ENCODE assay signal across 8 mouse cellular contexts in the genomic region with DNA sequence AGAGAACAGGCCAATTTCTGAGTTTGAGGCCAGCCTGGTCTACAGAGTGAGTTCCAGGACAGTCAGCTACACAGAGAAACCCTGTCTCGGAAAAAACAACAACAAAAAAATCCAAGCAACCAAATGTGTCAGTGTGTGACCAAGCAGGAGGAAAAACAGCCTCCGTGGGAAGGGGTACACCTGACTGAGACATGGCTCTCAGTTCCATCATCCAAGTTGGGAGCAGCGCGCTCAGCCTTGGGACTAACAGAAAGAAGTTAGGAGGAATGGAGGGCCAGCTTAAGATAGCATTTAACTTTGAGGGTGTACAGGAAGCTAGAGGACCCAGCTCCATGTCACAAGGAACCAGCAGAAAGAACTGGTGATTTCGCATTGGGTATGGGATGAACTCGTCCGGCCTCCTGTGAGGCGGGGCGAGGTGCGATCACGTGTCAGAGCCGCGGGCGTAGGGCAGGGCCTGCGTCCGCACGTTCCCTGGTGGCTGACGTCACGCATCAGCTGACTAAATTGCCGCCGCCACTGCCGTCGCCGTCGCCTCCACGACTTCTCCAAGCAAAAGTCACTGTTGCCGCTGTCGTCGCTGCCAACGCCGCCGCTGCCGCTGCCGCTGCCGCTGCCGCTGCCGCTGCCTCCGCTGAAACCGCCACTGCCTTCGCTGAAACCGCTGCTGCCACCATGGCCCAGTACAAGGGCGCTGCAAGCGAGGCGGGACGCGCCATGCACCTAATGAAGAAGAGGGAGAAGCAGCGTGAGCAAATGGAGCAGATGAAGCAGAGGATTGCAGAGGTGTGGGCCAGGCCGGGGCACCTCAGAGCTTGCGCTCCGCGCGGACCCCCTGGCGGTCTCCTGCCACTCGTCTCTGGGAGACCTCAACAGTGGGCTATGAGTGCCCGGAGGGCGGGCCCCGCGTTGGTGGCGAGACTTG. TPM values are rescaled to one million over a fixed set of nuclear protein-coding genes. Genes with fewer than 3 reads are reported as not detected.
A peak's percentile ranks its signal among the peaks of the same experiment; 100 is the strongest.
DNase-seq lines count a peak whose midpoint lies in the region; ATAC-seq and TF ChIP-seq lines count a peak whose summit lies in the region.

A gene (plus strand): TSS at position 494 of the 925 bp plus-strand sequence.

- H3K9ac ChIP-seq in CH12.LX (ENCODE audit: insufficient read depth, low read depth), result peak within 1 kb of the TSS; percentile 54
- H3K9ac ChIP-seq in heart, embryonic 14.5 days (ENCODE audit: low read length), result peak within 1 kb of the TSS; percentile 80
- H3K9ac ChIP-seq in liver, embryonic 13.5 days, result peak within 1 kb of the TSS; percentile 81
- peak within 1 kb of the TSS; percentile 53; the same call in 1 of the 2 replicates for H3K9ac ChIP-seq in stomach, embryonic 14.5 days (replicated peaks; ENCODE audit: low read depth, low read length)

- H3K27ac ChIP-seq in CH12.LX (ENCODE audit: insufficient read depth, low read depth), result peak within 1 kb of the TSS; percentile 55
- H3K27ac ChIP-seq in forebrain, embryonic 10.5 days, result peak within 1 kb of the TSS; percentile 87
- H3K27ac ChIP-seq in heart, embryonic 14.5 days (replicated peaks in 1 of 2; ENCODE audit: control insufficient read depth in 1 of 2, insufficient read depth in 1 of 2, low read depth in 2 of 2, low read length in 2 of 2), result peak within 1 kb of the TSS; percentile 85 to 86
- H3K27ac ChIP-seq in liver, embryonic 13.5 days, result peak within 1 kb of the TSS; percentile 85
- H3K27ac ChIP-seq in stomach, embryonic 14.5 days (ENCODE audit: low read length), result peak within 1 kb of the TSS; percentile 55; the same call in 1 of the 2 replicates

- peaks cover 0 to 17% of the 10 kb centered on the region in 2 experiments; a peak in 1 of 4 replicates for H3K4me1 ChIP-seq in CH12.LX (ENCODE audit: control insufficient read depth in 1 of 2, insufficient read depth in 2 of 2)
- peaks cover 10% of the 10 kb centered on the region for H3K4me1 ChIP-seq in forebrain, embryonic 10.5 days
- no peaks in the 10 kb centered on the region; a peak in 1 of 4 replicates for H3K4me1 ChIP-seq in heart, embryonic 14.5 days (ENCODE audit: control insufficient read depth in 2 of 2, insufficient read depth in 2 of 2, low read length in 2 of 2)
- H3K4me1 ChIP-seq in liver, embryonic 13.5 days (replicated peaks), result peaks cover 28% of the 10 kb centered on the region
- no peaks in the 10 kb centered on the region for H3K4me1 ChIP-seq in stomach, embryonic 14.5 days (ENCODE audit: control insufficient read depth, insufficient read depth, low read length)

- no peaks in the 10 kb centered on the region for H3K9me3 ChIP-seq in CH12.LX (replicated peaks; ENCODE audit: low read length)
- H3K9me3 ChIP-seq in forebrain, embryonic 10.5 days, result no peaks in the 10 kb centered on the region
- H3K9me3 ChIP-seq in heart, embryonic 14.5 days (ENCODE audit: control insufficient read depth, low read length), result no peaks in the 10 kb centered on the region
- H3K9me3 ChIP-seq in liver, embryonic 13.5 days (replicated peaks), result no peaks in the 10 kb centered on the region
- no peaks in the 10 kb centered on the region for H3K9me3 ChIP-seq in stomach, embryonic 14.5 days (ENCODE audit: control insufficient read depth, low read depth, low read length)

- no peaks in the 10 kb centered on the region for H3K27me3 ChIP-seq in CH12.LX (replicated peaks)
- H3K27me3 ChIP-seq in forebrain, embryonic 10.5 days (ENCODE audit: poor library complexity, severe bottlenecking), result no peaks in the 10 kb centered on the region
- H3K27me3 ChIP-seq in heart, embryonic 14.5 days (ENCODE audit: control insufficient read depth, insufficient read depth, low read length), result no peaks in the 10 kb centered on the region
- H3K27me3 ChIP-seq in liver, embryonic 13.5 days, result no peaks in the 10 kb centered on the region
- H3K27me3 ChIP-seq in stomach, embryonic 14.5 days (ENCODE audit: control insufficient read depth, insufficient read depth, low read length), result no peaks in the 10 kb centered on the region

- in situ Hi-C loops in CH12.LX (cut with MboI; ENCODE audit: low pct_ligation_motif_present, low pct_unique_long_range_greater_than_20kb, low sequenced_read_pairs), result no loop called here

- TF ChIP-seq CTCF in CH12.LX (conservative IDR thresholded peaks at IDR 0.05 in 1 of 2, IDR thresholded peaks at IDR 0.05 in 1 of 2; ENCODE audit: low read depth in 2 of 2, low read length in 2 of 2), result no peak

- no peak; the same call in none of the 2 replicates for TF ChIP-seq POLR2A in CH12.LX (IDR thresholded peaks at IDR 0.05; ENCODE audit: low read depth, low read length)

- peaks cover 37 to 64% of the 10 kb centered on the region in 2 experiments for H3K36me3 ChIP-seq in CH12.LX (replicated peaks in 1 of 2; ENCODE audit: control insufficient read depth in 1 of 2, insufficient read depth in 1 of 2, low read length in 1 of 2)
- H3K36me3 ChIP-seq in forebrain, embryonic 10.5 days (replicated peaks), result peaks cover 63% of the 10 kb centered on the region
- peaks cover 53% of the 10 kb centered on the region for H3K36me3 ChIP-seq in heart, embryonic 14.5 days (ENCODE audit: control insufficient read depth, insufficient read depth, low read length)
- peaks cover 42% of the 10 kb centered on the region for H3K36me3 ChIP-seq in liver, embryonic 13.5 days
- peaks cover 14% of the 10 kb centered on the region for H3K36me3 ChIP-seq in stomach, embryonic 14.5 days (ENCODE audit: control insufficient read depth, insufficient read depth, low read length)

- peak within 1 kb of the TSS; percentile 59; the same call in 1 of the 2 replicates for H3K4me2 ChIP-seq in CH12.LX (ENCODE audit: insufficient read depth, low read depth, poor library complexity, severe bottlenecking)
- peak within 1 kb of the TSS; percentile 75 for H3K4me2 ChIP-seq in heart, embryonic 14.5 days (ENCODE audit: low read length)
- H3K4me2 ChIP-seq in liver, embryonic 13.5 days, result peak within 1 kb of the TSS; percentile 86
- peak within 1 kb of the TSS; percentile 55 for H3K4me2 ChIP-seq in stomach, embryonic 14.5 days (replicated peaks; ENCODE audit: low read depth, low read length)

- no peak for TF ChIP-seq EP300 in CH12.LX (IDR thresholded peaks at IDR 0.05; ENCODE audit: low read length)

- dilution Hi-C loops in CH12.LX (cut with MboI; ENCODE audit: extremely low pct_ligation_motif_present, extremely low pct_unique_long_range_greater_than_20kb, low sequenced_read_pairs), result no loop called here

- DNase-seq in CH12.LX (ENCODE audit: extremely low read depth), result peak; percentile 79
- peak; percentile 59 for DNase-seq in c-Kit-positive CD71-negative TER-119-negative erythroid progenitor cells, embryonic 14.5 days (ENCODE audit: low read depth)
- DNase-seq in forebrain, embryonic 10.5 days (ENCODE audit: extremely low spot score, low spot score), result peak; percentile 79
- DNase-seq in kidney, postnatal 14 days, result peak; percentile 93
- DNase-seq in liver, embryonic 13.5 days, result peak; percentile 84
- DNase-seq in natural killer cell, adult 2 months (ENCODE audit: low spot score in 2 of 2), result peak; percentile 76 to 89

- ATAC-seq in heart, embryonic 14.5 days (ENCODE audit: insufficient number of reproducible peaks, insufficient read depth, low FRiP score, low read depth), result peak; percentile 93
- ATAC-seq in liver, embryonic 13.5 days (ENCODE audit: low read depth), result peak; percentile 95
- ATAC-seq in stomach, embryonic 14.5 days (ENCODE audit: insufficient number of reproducible peaks, insufficient read depth, low FRiP score, low read depth), result peak; percentile 96

- TF ChIP-seq RAD21 in CH12.LX (IDR thresholded peaks at IDR 0.05; ENCODE audit: low read depth, low read length), result no peak

- peak within 1 kb of the TSS; percentile 44 to 95 (median 60) for H3K4me3 ChIP-seq in CH12.LX (replicated peaks in 1 of 3; ENCODE audit: low read depth in 2 of 3, low read length in 2 of 3, poor library complexity in 1 of 3)
- H3K4me3 ChIP-seq in forebrain, embryonic 10.5 days, result peak within 1 kb of the TSS; percentile 70
- H3K4me3 ChIP-seq in heart, embryonic 14.5 days (ENCODE audit: control insufficient read depth in 1 of 2, insufficient read depth in 1 of 2, low read depth in 1 of 2, low read length in 2 of 2), result peak within 1 kb of the TSS; percentile 60 to 79
- peak within 1 kb of the TSS; percentile 71 for H3K4me3 ChIP-seq in liver, embryonic 13.5 days (replicated peaks)
- peak within 1 kb of the TSS; percentile 55 for H3K4me3 ChIP-seq in stomach, embryonic 14.5 days (ENCODE audit: low read depth, low read length)

- H3K79me2 ChIP-seq in CH12.LX (replicated peaks; ENCODE audit: control insufficient read depth, extremely low read depth, insufficient read depth, poor library complexity, severe bottlenecking), result no peaks in the 10 kb centered on the region; the same call in 1 of the 2 replicates

- 27% methylated on average over 59 of the region's 59 CpGs for WGBS in forebrain, embryonic 10.5 days
- WGBS in heart, embryonic 14.5 days, result 20% methylated on average over 56 of the region's 59 CpGs
- WGBS in liver, embryonic 13.5 days (ENCODE audit: insufficient replicate concordance), result 17% methylated on average over 59 of the region's 59 CpGs
- 17% methylated on average over 59 of the region's 59 CpGs for WGBS in stomach, embryonic 14.5 days

TF ChIP-seq in CH12.LX, 34 proteins besides CTCF, POLR2A, EP300 and RAD21 (continues in another document):
- peak; percentile 68; the same call in 1 of the 2 replicates for TF ChIP-seq POLR2AphosphoS2 (IDR thresholded peaks at IDR 0.05; ENCODE audit: low read depth, low read length)
- TF ChIP-seq HCFC1 (IDR thresholded peaks at IDR 0.05; ENCODE audit: low read depth, low read length), result no peak
- no peak; the same call in 1 of the 2 replicates for TF ChIP-seq NELFE (IDR thresholded peaks at IDR 0.05; ENCODE audit: low read depth, low read length)
- no peak for TF ChIP-seq TBP (conservative IDR thresholded peaks at IDR 0.05; ENCODE audit: low read depth, low read length)
- no peak for TF ChIP-seq IRF4 (IDR thresholded peaks at IDR 0.05; ENCODE audit: low read depth, low read length)
- no peak for TF ChIP-seq MAFK (IDR thresholded peaks at IDR 0.05; ENCODE audit: insufficient replicate concordance, low read length)
- 0 out of 2 replicates have a peak, but pooled peaks have one; percentile 19 for TF ChIP-seq TCF12 (IDR thresholded peaks at IDR 0.05; ENCODE audit: low read depth, low read length)
- no peak for TF ChIP-seq UBTF (IDR thresholded peaks at IDR 0.05; ENCODE audit: low read depth, low read length)
- TF ChIP-seq JUND (conservative IDR thresholded peaks at IDR 0.05; ENCODE audit: low read depth, low read length), result no peak
- TF ChIP-seq SIN3A (IDR thresholded peaks at IDR 0.05; ENCODE audit: low read length), result 0 out of 2 replicates have a peak, but pooled peaks have one; percentile 50

RNA-seq across cellular contexts. Expression of the gene that starts here (rescaled TPM):
- total RNA-seq in CH12.LX (2012; rRNA removed) (26.4 and 30.4 TPM in 2 replicates), CH12.LX (2014; rRNA removed) (8.3 TPM in 2 replicates)
- polyA plus RNA-seq in CH12.LX (2012; ENCODE audit: insufficient read length, low read depth), result 47.0 and 58.4 TPM in 2 replicates
- polyA plus RNA-seq in forebrain, embryonic 10.5 days (2016; fragmentation: Nextera tagmentation; extraction: Ambion mirVana), result 63.4 and 67.3 TPM in 2 replicates
- polyA plus RNA-seq in heart, embryonic 14.5 days (2014; fragmentation: Nextera tagmentation; extraction: Ambion mirVana), result 40.2 and 43.2 TPM in 2 replicates
- 37.8 and 42.6 TPM in 2 replicates for polyA plus RNA-seq in liver, embryonic 13.5 days (2015; fragmentation: Nextera tagmentation; extraction: Ambion mirVana)
- 54.9 and 56.6 TPM in 2 replicates for polyA plus RNA-seq in stomach, embryonic 14.5 days (2014; fragmentation: Nextera tagmentation; extraction: Ambion mirVana)

Comparison
In these comparisons a context has a peak if more than half of its experiments do, and no peak if none do; other contexts are left out.
1. Peak in every context shown above with its lines: DNase-seq, ATAC-seq, H3K4me3 ChIP-seq and H3K27ac ChIP-seq.